ENCODE assay signal across 16 mouse cellular contexts in the genomic region with DNA sequence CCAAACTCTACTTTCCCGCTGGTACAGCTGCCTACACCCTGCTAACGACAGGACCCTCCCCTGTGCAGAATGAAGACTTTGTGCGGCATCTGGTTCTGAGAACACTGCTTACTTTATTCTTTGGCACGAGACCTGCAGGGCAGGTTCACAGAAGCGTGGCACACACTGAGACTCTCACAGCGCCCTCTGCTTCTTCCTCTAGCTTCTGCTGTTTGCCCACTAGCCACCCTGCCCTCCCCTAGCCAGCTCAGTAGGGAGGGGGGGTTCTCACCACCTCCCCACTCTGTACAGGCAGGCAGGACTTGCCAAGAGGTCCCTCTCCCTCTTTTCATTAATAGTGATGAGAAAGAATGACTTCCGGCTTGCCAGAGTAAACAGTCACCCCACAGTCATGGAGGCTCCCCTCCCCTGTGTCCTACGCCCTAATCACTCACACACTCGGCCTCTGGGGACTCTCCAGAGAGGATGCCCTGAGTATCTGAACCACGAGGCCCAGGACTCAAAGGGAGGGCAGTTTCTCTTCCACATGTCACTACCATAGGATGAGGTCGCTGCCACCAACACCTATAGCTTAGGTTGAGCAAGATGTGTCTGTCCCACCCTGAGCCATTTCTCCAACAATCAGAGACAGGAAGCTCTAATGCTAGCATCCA. TPM values are rescaled to one million over a fixed set of nuclear protein-coding genes. Genes with fewer than 3 reads are reported as not detected.
DNase-seq lines count a peak whose midpoint lies in the region; ATAC-seq and TF ChIP-seq lines count a peak whose summit lies in the region.
"Had no signal": no experiment of that assay in that cellular context is flagged by ENCODE, and none has a peak within 500 bp of the region (broad histone marks: within the 10 kb centered on the region; RNA-seq: fewer than 3 reads in every experiment).

No protein-coding gene starts in this region.

- H3K36me3 ChIP-seq in heart, embryonic 11.5 days (ENCODE audit: control insufficient read depth, insufficient read depth, low read length) = no peaks in the 10 kb centered on the region
- no peaks in the 10 kb centered on the region for H3K36me3 ChIP-seq in heart, adult 2 months (ENCODE audit: control insufficient read depth, insufficient read depth, low read length)
- H3K36me3 ChIP-seq in lung, embryonic 16.5 days (ENCODE audit: control insufficient read depth, insufficient read depth, low read length) = no peaks in the 10 kb centered on the region
- no peaks in the 10 kb centered on the region for H3K36me3 ChIP-seq in intestine, embryonic 16.5 days (ENCODE audit: control insufficient read depth, insufficient read depth, low read length)
- H3K36me3 ChIP-seq in stomach, embryonic 16.5 days (ENCODE audit: control insufficient read depth, insufficient read depth, low read length) = no peaks in the 10 kb centered on the region
- H3K36me3 ChIP-seq: embryonic facial prominence, embryonic 12.5 days; hindbrain, embryonic 15.5 days; limb, embryonic 12.5 days; liver, embryonic 15.5 days; neural tube, embryonic 15.5 days had no signal

- H3K4me3 ChIP-seq in heart, embryonic 11.5 days (ENCODE audit: low read depth, low read length) = no peak overlapping the region
- H3K4me3 ChIP-seq in heart, adult 2 months = no peak overlapping the region
- H3K4me3 ChIP-seq in lung, embryonic 16.5 days (ENCODE audit: low read length) = no peak overlapping the region
- H3K4me3 ChIP-seq in intestine, embryonic 16.5 days (ENCODE audit: low read length) = no peak overlapping the region
- no peak overlapping the region for H3K4me3 ChIP-seq in stomach, embryonic 16.5 days (replicated peaks; ENCODE audit: low read length)
- H3K4me3 ChIP-seq: embryonic facial prominence, embryonic 12.5 days; hindbrain, embryonic 15.5 days; limb, embryonic 12.5 days; liver, embryonic 15.5 days; neural tube, embryonic 15.5 days had no signal

- H3K79me2 ChIP-seq in heart, adult 2 months (replicated peaks; ENCODE audit: control insufficient read depth, insufficient read depth, low read length) = no peaks in the 10 kb centered on the region

- H3K4me1 ChIP-seq in heart, embryonic 11.5 days (ENCODE audit: control insufficient read depth, insufficient read depth, low read length) = peaks cover 11% of the 10 kb centered on the region
- peaks cover 3% of the 10 kb centered on the region for H3K4me1 ChIP-seq in heart, adult 2 months (ENCODE audit: control insufficient read depth, insufficient read depth, low read length)
- peaks cover 22% of the 10 kb centered on the region for H3K4me1 ChIP-seq in lung, embryonic 16.5 days (replicated peaks; ENCODE audit: control insufficient read depth, insufficient read depth, low read length)
- peaks cover 34% of the 10 kb centered on the region for H3K4me1 ChIP-seq in intestine, embryonic 16.5 days (ENCODE audit: control insufficient read depth, insufficient read depth, low read length)
- H3K4me1 ChIP-seq in stomach, embryonic 16.5 days (ENCODE audit: control insufficient read depth, insufficient read depth, low read length) = peaks cover 20% of the 10 kb centered on the region; the same call in 1 of the 2 replicates

- no peak overlapping the region for H3K4me2 ChIP-seq in heart, embryonic 11.5 days
- H3K4me2 ChIP-seq in lung, embryonic 16.5 days (ENCODE audit: low read depth, low read length) = no peak overlapping the region
- H3K4me2 ChIP-seq in intestine, embryonic 16.5 days (ENCODE audit: low read depth, low read length) = no peak overlapping the region
- H3K4me2 ChIP-seq in stomach, embryonic 16.5 days (ENCODE audit: low read depth, low read length) = no peak overlapping the region
- H3K4me2 ChIP-seq: embryonic facial prominence, embryonic 12.5 days; hindbrain, embryonic 15.5 days; limb, embryonic 12.5 days; liver, embryonic 15.5 days; neural tube, embryonic 15.5 days had no signal

- WGBS in heart, embryonic 11.5 days (ENCODE audit: insufficient replicate concordance) = 56% methylated on average over 11 of the region's 11 CpGs
- 61% methylated on average over 11 of the region's 11 CpGs for WGBS in heart, adult 2 months
- whole genome bisulfite sequencing in lung, embryonic 16.5 days = 27% methylated on average over 11 of the region's 11 CpGs
- WGBS in intestine, embryonic 16.5 days = 37% methylated on average over 11 of the region's 11 CpGs
- 38% methylated on average over 11 of the region's 11 CpGs for WGBS in stomach, embryonic 16.5 days

- no peak for DNase-seq in heart, adult 2 months
- no peak for DNase-seq in lung, postnatal 14 days
- no peak for DNase-seq in embryo, embryonic 10.5 days (ENCODE audit: low spot score)
- DNase-seq in heart, postnatal 25 days (ENCODE audit: low spot score) = no peak
- DNase-seq: B cell, adult 2 months; cerebellum, postnatal 36 days; thymus, postnatal 36 days had no signal

- TF ChIP-seq POLR2A in heart, adult 2 months (IDR thresholded peaks at IDR 0.05; ENCODE audit: insufficient read depth, low read depth, low read length) = no peak

- no peak for ATAC-seq in heart, embryonic 11.5 days (replicated peaks; ENCODE audit: insufficient number of reproducible peaks, low FRiP score, low TSS enrichment)
- peak; percentile 21; the same call in 1 of the 2 replicates for ATAC-seq in lung, embryonic 16.5 days (ENCODE audit: low read depth)
- peak; percentile 10 for ATAC-seq in intestine, embryonic 16.5 days
- ATAC-seq in stomach, embryonic 16.5 days (ENCODE audit: insufficient read depth, low FRiP score) = peak; percentile 22; the same call in 1 of the 2 replicates

- TF ChIP-seq CTCF in heart, adult 2 months (IDR thresholded peaks at IDR 0.05) = no peak

- peak overlapping the region; percentile 35; the same call in 1 of the 2 replicates for H3K9ac ChIP-seq in heart, embryonic 11.5 days (ENCODE audit: low read depth, low read length)
- H3K9ac ChIP-seq in heart, adult 2 months (ENCODE audit: low read depth, low read length) = no peak overlapping the region
- no peak overlapping the region for H3K9ac ChIP-seq in lung, embryonic 16.5 days (ENCODE audit: low read length)
- no peak overlapping the region for H3K9ac ChIP-seq in intestine, embryonic 16.5 days (ENCODE audit: low read depth, low read length)
- 0 out of 2 replicates have a peak overlapping the region, but pooled peaks have one; percentile 26 for H3K9ac ChIP-seq in stomach, embryonic 16.5 days (ENCODE audit: low read length)
- H3K9ac ChIP-seq: embryonic facial prominence, embryonic 12.5 days; hindbrain, embryonic 15.5 days; limb, embryonic 12.5 days; liver, embryonic 15.5 days; neural tube, embryonic 15.5 days had no signal

- no peak for TF ChIP-seq EP300 in heart, adult 2 months (IDR thresholded peaks at IDR 0.05; ENCODE audit: insufficient read depth, low read depth, low read length)

- H3K27me3 ChIP-seq in heart, embryonic 11.5 days (ENCODE audit: control insufficient read depth, insufficient read depth, low read length) = peaks cover 35% of the 10 kb centered on the region
- peaks cover 1% of the 10 kb centered on the region; the same call in 1 of the 2 replicates for H3K27me3 ChIP-seq in heart, adult 2 months (ENCODE audit: control insufficient read depth, insufficient read depth, low read length)
- H3K27me3 ChIP-seq in lung, embryonic 16.5 days (ENCODE audit: control insufficient read depth, insufficient read depth, low read depth, low read length) = peaks cover 9% of the 10 kb centered on the region
- H3K27me3 ChIP-seq in intestine, embryonic 16.5 days (replicated peaks; ENCODE audit: control insufficient read depth, insufficient read depth, low read length) = 0 out of 2 replicates have a peak, but pooled peaks cover 3% of the 10 kb centered on the region
- H3K27me3 ChIP-seq in stomach, embryonic 16.5 days (ENCODE audit: control insufficient read depth, insufficient read depth, low read length) = no peaks in the 10 kb centered on the region

- H3K27ac ChIP-seq in heart, embryonic 11.5 days (ENCODE audit: low read depth, low read length) = no peak overlapping the region
- no peak overlapping the region for H3K27ac ChIP-seq in heart, adult 2 months
- H3K27ac ChIP-seq in lung, embryonic 16.5 days (ENCODE audit: low read length) = no peak overlapping the region
- H3K27ac ChIP-seq in intestine, embryonic 16.5 days (ENCODE audit: low read length) = no peak overlapping the region
- no peak overlapping the region for H3K27ac ChIP-seq in stomach, embryonic 16.5 days (ENCODE audit: low read length)
- H3K27ac ChIP-seq: embryonic facial prominence, embryonic 12.5 days; hindbrain, embryonic 15.5 days; limb, embryonic 12.5 days; liver, embryonic 15.5 days; neural tube, embryonic 15.5 days had no signal

- intact Hi-C loops in heart, adult 2 months (cut with DNase I) = no loop called here
- intact Hi-C loops in heart, postnatal 25 days (cut with DNase I) = no loop called here

- no peaks in the 10 kb centered on the region for H3K9me3 ChIP-seq in heart, embryonic 11.5 days (replicated peaks; ENCODE audit: control insufficient read depth, low read length)
- H3K9me3 ChIP-seq in lung, embryonic 16.5 days (ENCODE audit: control insufficient read depth, low read length) = no peaks in the 10 kb centered on the region
- H3K9me3 ChIP-seq in intestine, embryonic 16.5 days (ENCODE audit: control insufficient read depth, low read length) = no peaks in the 10 kb centered on the region
- no peaks in the 10 kb centered on the region for H3K9me3 ChIP-seq in stomach, embryonic 16.5 days (replicated peaks; ENCODE audit: control insufficient read depth, low read length)
- H3K9me3 ChIP-seq: embryonic facial prominence, embryonic 12.5 days; hindbrain, embryonic 15.5 days; limb, embryonic 12.5 days; liver, embryonic 15.5 days; neural tube, embryonic 15.5 days had no signal

RNA-seq across cellular contexts. Expression of a gene that starts 6.0 kb away (rescaled TPM):
- polyA plus RNA-seq in heart, embryonic 11.5 days (2014; fragmentation: Nextera tagmentation; extraction: Ambion mirVana) = 0.62 and 0.72 TPM in 2 replicates
- 1 to 10 TPM; 1.1 to 2.0 TPM for total RNA-seq in heart, adult 2 months (2021)
- polyA plus RNA-seq in heart, adult 2 months (2012; rRNA removed) = 2.3 and 2.7 TPM in 2 replicates
- polyA plus RNA-seq in lung, embryonic 16.5 days (2015; fragmentation: Nextera tagmentation; extraction: Ambion mirVana) = 1.6 and 1.7 TPM in 2 replicates
- 2.4 TPM in 2 replicates for polyA plus RNA-seq in intestine, embryonic 16.5 days (2015; fragmentation: Nextera tagmentation; extraction: Ambion mirVana)
- polyA plus RNA-seq in stomach, embryonic 16.5 days (2015; fragmentation: Nextera tagmentation; extraction: Ambion mirVana) = 2.3 and 2.5 TPM in 2 replicates
- 1 to 10 TPM; 1.5 to 2.5 TPM for total RNA-seq in heart, postnatal 25 days (2021)

RNA-seq across cellular contexts. Expression of a gene that starts 59.5 kb away (rescaled TPM):
- polyA plus RNA-seq in heart, embryonic 11.5 days (2014; fragmentation: Nextera tagmentation; extraction: Ambion mirVana) = 30.1 and 34.9 TPM in 2 replicates
- total RNA-seq in heart, adult 2 months (2021) = 10 to 100 TPM; 10.2 to 11.1 TPM
- 21.9 and 37.0 TPM in 2 replicates for polyA plus RNA-seq in heart, adult 2 months (2012; rRNA removed)
- polyA plus RNA-seq in lung, embryonic 16.5 days (2015; fragmentation: Nextera tagmentation; extraction: Ambion mirVana) = 46.6 and 51.2 TPM in 2 replicates
- polyA plus RNA-seq in intestine, embryonic 16.5 days (2015; fragmentation: Nextera tagmentation; extraction: Ambion mirVana) = 47.5 and 51.6 TPM in 2 replicates
- polyA plus RNA-seq in stomach, embryonic 16.5 days (2015; fragmentation: Nextera tagmentation; extraction: Ambion mirVana) = 43.1 and 45.3 TPM in 2 replicates
- total RNA-seq in heart, postnatal 25 days (2021) = 10 to 100 TPM; 10.9 to 15.3 TPM

Comparison
In these comparisons a context has a peak if more than half of its experiments do, and no peak if none do; other contexts are left out.
1. H3K9ac ChIP-seq: peak in heart, embryonic 11.5 days (single experiment) and stomach, embryonic 16.5 days (single experiment); none in heart, adult 2 months (single experiment), lung, embryonic 16.5 days (single experiment) and intestine, embryonic 16.5 days (single experiment).